Mouse (Mus musculus): ENCODE measurements around the gene Cchcr1.

GRCm38 (mm10) chr17:35516652-35517500 lies at the start of gene Cchcr1, which contains the start of gene Tcf19:
- no peak for TF ChIP-seq CTCF (IDR thresholded peaks at IDR 0.05)
- peak; percentile 68; the same call in 1 of the 2 replicates for TF ChIP-seq EP300 (IDR thresholded peaks at IDR 0.05)

Data from lung, postnatal 0 days (tissue).